Mouse (Mus musculus) heart, postnatal 36 days (tissue): ENCODE measurements around the gene Olfr670. TPM values are rescaled to one million over a fixed set of nuclear protein-coding genes. Genes with fewer than 3 reads are reported as not detected.
"Not testable (repeated sequence)": the region's sequence is repeated elsewhere in the genome, so short reads cannot be mapped to it uniquely, and the experiment has no call there.

ENCODE experiments used
- DNase-seq, 2 experiments: peaks; one replicate each; pipeline ENCODE4 v3.0.0; 2021 to 2022
- intact Hi-C: fragments of 180-260 bp; cut with DNase I; formaldehyde crosslinking; loops from one replicate; pipeline ENCODE4 v1.15.1; 2025
- total RNA-seq, 2 experiments: library from RNA; stranded (reverse); gene quantifications; 2 replicates each; pipeline ENCODE4 v1.2.3; 2021

The Olfr670 gene
- total RNA-seq: not detected

GRCm38 (mm10) chr7:104962520-104962919 is at the start of gene Olfr670:
Olfr670 (minus strand) TSS chr7:104962620.
- DNase-seq: no peak
- intact Hi-C loops: no loop called here

DNA sequence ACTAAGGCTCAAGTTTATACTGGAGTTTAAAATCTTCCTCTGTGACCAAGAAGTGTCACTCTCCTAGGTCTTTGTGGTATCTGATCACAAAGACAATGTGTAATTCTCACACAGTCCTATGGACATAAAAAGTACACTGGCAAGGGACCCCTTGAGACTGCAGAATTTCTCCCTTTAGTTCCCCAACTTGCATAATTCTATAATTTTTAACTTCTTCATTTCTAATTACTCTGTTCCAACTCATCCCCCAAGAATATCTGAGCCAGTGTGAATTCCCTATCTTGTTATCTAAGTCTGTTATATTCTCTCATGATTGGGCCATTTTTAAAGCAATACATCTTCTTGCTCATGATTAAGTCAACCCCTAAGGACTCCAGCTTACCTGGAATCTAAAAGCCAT is 39.5 kb upstream of the Olfr670 start, which contains the start of gene Olfr672:
Gene Olfr672, minus strand, starts transcription at position 101 of the 400 bp plus-strand sequence.
- no peak for DNase-seq
- intact Hi-C loops: no loop called here

DNA sequence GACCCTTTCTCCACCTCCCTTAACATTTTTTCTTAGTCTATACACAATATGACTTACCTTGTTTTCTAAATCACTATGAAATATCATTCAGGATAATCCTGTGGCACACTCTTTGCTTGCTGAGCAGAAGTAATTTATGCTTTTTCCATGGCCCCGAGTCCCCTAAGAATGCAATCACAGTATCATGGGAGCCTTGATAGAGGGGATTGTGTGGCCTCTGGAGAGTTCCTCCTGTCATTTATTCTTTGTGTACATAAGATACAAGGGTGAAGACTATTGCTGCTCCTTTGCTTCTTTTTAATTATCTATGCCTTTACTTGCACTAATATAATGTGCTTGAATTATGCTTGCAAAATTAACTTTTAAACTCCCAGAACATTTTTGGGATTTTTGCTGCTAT is 16.6 kb upstream of the Olfr670 start, which contains the start of gene Olfr671:
Gene Olfr671, minus strand, starts transcription at position 101 of the 400 bp plus-strand sequence.
- intact Hi-C loops: no loop called here
- no peak for DNase-seq

GRCm38 (mm10) chr7:104972507-104972906 is 10.1 kb upstream of the Olfr670 start:
- intact Hi-C loops, DNase-seq: not testable (repeated sequence)

DNA sequence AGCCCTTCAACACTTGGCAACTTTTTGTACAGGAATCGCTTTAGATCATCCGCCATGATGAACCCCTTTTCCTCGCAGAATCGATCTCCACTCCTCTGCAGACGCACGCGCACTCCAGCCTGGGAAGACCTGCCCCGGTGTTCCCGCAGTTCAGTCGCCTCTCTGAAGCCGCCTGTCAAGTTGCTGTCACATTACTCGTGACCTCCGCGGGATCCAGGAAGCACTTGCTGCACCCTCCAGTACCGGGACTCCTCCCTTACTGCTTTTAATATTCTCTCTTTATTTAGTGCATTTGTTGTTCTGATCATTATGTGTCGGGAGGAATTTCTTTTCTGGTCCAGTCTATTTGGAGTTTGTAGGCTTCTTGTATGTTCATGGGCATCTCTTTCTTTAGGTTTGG is 12.2 kb downstream of the Olfr670 start:
- DNase-seq, intact Hi-C loops: not testable (repeated sequence)

DNA sequence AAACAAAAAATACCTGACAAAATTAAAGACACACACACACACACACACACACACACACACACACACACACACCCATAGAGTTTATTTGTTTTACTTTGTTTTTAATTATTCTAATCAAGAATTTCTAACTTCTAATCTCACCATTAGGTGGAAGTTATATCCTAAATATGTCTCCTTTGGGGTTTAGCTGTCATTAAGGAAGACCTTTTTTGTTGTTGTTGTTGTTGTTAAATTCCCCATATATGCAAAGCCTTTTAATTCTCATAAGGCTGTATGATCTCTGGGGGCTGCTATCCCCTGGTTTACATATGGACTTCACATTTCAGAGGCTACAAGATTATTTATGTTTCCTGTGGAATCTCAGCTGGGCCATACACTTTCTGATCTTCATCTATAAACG is 28.5 kb downstream of the Olfr670 start, which contains the start of gene Olfr669:
Gene Olfr669, plus strand, starts transcription at position 301 of the 400 bp plus-strand sequence.
- intact Hi-C loops: no loop called here
- DNase-seq: no peak

GRCm38 (mm10) chr7:104927957-104928356 is 34.5 kb downstream of the Olfr670 start, which contains the start of gene Olfr668:
Olfr668 (minus strand) TSS chr7:104928057.
- intact Hi-C loops: no loop called here
- DNase-seq: no peak

GRCm38 (mm10) chr7:104921382-104921781 is 41.0 kb downstream of the Olfr670 start, which contains the start of gene Olfr667:
Olfr667 (minus strand) TSS chr7:104921482.
- intact Hi-C loops: no loop called here
- DNase-seq: no peak

Other genes with a start within 250 kb of the Olfr670 start
- gene Usp17le, start 185.2 kb downstream of the Olfr670 start, total RNA-seq: not detected
- not detected for gene Usp17lb, start 120.0 kb downstream of the Olfr670 start, total RNA-seq
- gene Usp17la, start 105.6 kb downstream of the Olfr670 start, total RNA-seq: not detected
- gene Olfr665, start 84.6 kb downstream of the Olfr670 start, total RNA-seq: not detected
- not detected for gene Olfr666, start 66.7 kb downstream of the Olfr670 start, total RNA-seq
- gene Olfr667, start 41.1 kb downstream of the Olfr670 start, total RNA-seq: not detected
- gene Olfr668, start 34.6 kb downstream of the Olfr670 start, total RNA-seq: not detected
- gene Olfr669, start 28.4 kb downstream of the Olfr670 start, total RNA-seq: not detected
- gene Olfr671, start 16.5 kb upstream of the Olfr670 start, total RNA-seq: not detected
- not detected for gene Olfr672, start 39.4 kb upstream of the Olfr670 start, total RNA-seq
- gene Olfr675, start 65.8 kb upstream of the Olfr670 start, total RNA-seq: not detected
- gene Olfr676, start 70.1 kb upstream of the Olfr670 start, total RNA-seq: not detected
- not detected for gene Olfr677, start 88.8 kb upstream of the Olfr670 start, total RNA-seq
- gene Olfr678, start 101.9 kb upstream of the Olfr670 start, total RNA-seq: not detected
- not detected for gene Olfr679, start 118.6 kb upstream of the Olfr670 start, total RNA-seq
- not detected for gene Olfr680-ps1, start 130.2 kb upstream of the Olfr670 start, total RNA-seq
- not detected for gene Olfr681, start 154.2 kb upstream of the Olfr670 start, total RNA-seq
- not detected for gene Olfr683, start 184.4 kb upstream of the Olfr670 start, total RNA-seq
- gene Olfr684, start 201.0 kb upstream of the Olfr670 start, total RNA-seq: not detected
- gene Olfr685, start 223.4 kb upstream of the Olfr670 start, total RNA-seq: not detected
- not detected for gene Olfr686, start 244.9 kb upstream of the Olfr670 start, total RNA-seq